Mouse (Mus musculus) neutrophil, adult 5-6 weeks (primary cell): Measurements from ENCODE around the gene Clec3a. TPM values are rescaled to one million over a fixed set of nuclear protein-coding genes. Genes with fewer than 3 reads are reported as not detected.

ENCODE experiments used
- ATAC-seq: fragments of 151-379, 151-347 bp; 2 replicates; pipeline ENCODE4 v1.8.0; 2017; ENCODE audit warnings: mild to moderate bottlenecking, moderate TSS enrichment; ENCODE audit not compliant: insufficient number of reproducible peaks, poor library complexity, low FRiP score, severe bottlenecking; ENCODE audit errors: extremely low read depth
- total RNA-seq: library from RNA; stranded (forward); fragments of 200-1000 nt; gene quantifications from 2 replicates; pipeline ENCODE4 v1.2.3, GENCODE M21; 2017

Clec3a gene
- not detected in 2 replicates for total RNA-seq

- ATAC-seq = no peak
These were observed at the start of gene Clec3a for GRCm38 (mm10) chr8:114417786-114418185. Clec3a (plus strand) TSS chr8:114418086.

GRCm38 (mm10) chr8:114369038-114369976 lies 48.6 kb upstream of the Clec3a start:
- ATAC-seq = no peak

GRCm38 (mm10) chr8:114374390-114374789 lies 43.5 kb upstream of the Clec3a start:
- no peak for ATAC-seq

GRCm38 (mm10) chr8:114384189-114384588 lies 33.7 kb upstream of the Clec3a start:
- no peak for ATAC-seq

- ATAC-seq = no peak
These were observed 30.4 kb upstream of the Clec3a start for GRCm38 (mm10) chr8:114387494-114387893.

GRCm38 (mm10) chr8:114390465-114391254 lies 27.2 kb upstream of the Clec3a start:
- no peak for ATAC-seq

GRCm38 (mm10) chr8:114398326-114398725 lies 19.6 kb upstream of the Clec3a start:
- ATAC-seq = no peak

- ATAC-seq = no peak
These were observed 18.6 kb upstream of the Clec3a start for GRCm38 (mm10) chr8:114399273-114399672.

- ATAC-seq = no peak
These were observed 16.2 kb upstream of the Clec3a start for GRCm38 (mm10) chr8:114401679-114402078.

GRCm38 (mm10) chr8:114411421-114411820 lies 6.5 kb upstream of the Clec3a start:
- ATAC-seq = no peak

GRCm38 (mm10) chr8:114418486-114418885 lies 600 bp downstream of the Clec3a start:
- no peak for ATAC-seq

- no peak for ATAC-seq
These were observed 1.0 kb downstream of the Clec3a start for GRCm38 (mm10) chr8:114418904-114419303.

GRCm38 (mm10) chr8:114421544-114421943 lies 3.7 kb downstream of the Clec3a start:
- no peak for ATAC-seq

- no peak for ATAC-seq
These were observed 20.4 kb downstream of the Clec3a start for GRCm38 (mm10) chr8:114438236-114438635.

- peak; percentile 96 for ATAC-seq
These were observed 21.7 kb downstream of the Clec3a start, which contains the start of gene Wwox for GRCm38 (mm10) chr8:114439334-114440204. Wwox (plus strand) TSS chr8:114439655.

- ATAC-seq = no peak
These were observed 22.3 kb downstream of the Clec3a start for GRCm38 (mm10) chr8:114440205-114440589.

- no peak for ATAC-seq
These were observed 23.7 kb downstream of the Clec3a start for GRCm38 (mm10) chr8:114441616-114442015.

- no peak for ATAC-seq
These were observed 29.0 kb downstream of the Clec3a start for GRCm38 (mm10) chr8:114446884-114447283.

- ATAC-seq = no peak
These were observed 34.4 kb downstream of the Clec3a start for GRCm38 (mm10) chr8:114452278-114452677.
